Mouse (Mus musculus): ENCODE results near the gene Arhgap30. TPM values are rescaled to one million over a fixed set of nuclear protein-coding genes. Genes with fewer than 3 reads are reported as not detected.

Arhgap30 gene
- 1 to 10 TPM; 1.9 TPM for total RNA-seq (2021)
- long read RNA-seq: 0 reads

DNA sequence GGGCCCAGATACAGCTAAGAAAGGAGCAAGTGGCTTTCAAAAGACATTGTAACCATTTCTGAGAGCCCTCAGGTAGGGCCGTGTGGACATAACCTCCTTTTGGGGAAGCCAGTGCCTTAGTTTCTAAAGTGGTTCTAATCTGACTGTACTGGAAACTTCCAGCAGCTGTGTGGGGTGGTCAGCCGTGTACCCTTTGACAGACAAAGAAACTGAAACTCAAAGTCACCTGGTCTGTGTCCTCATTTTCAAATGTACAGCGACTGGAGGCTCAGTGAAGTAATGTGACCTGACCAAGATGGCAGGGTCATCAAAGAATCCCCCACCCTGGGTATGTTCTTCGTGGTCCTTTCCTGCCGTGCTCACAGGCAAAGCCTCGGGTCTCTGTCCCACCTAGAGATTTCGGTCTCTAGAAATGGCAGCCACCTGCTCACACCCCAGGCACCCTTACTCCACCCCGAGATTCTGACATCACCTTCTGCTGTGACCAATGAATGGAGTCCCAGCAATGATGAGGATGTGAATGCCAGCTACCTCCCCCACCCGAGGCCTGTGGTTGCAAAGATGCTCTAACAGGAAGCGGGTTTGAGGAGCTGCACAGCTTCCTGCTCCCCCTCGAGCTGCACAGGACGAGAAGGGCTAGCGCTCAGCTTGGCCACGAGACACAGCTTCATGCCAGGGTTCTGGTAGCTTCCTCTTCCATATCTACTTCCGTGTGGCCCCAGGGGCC lies at the start of gene Arhgap30:
Gene Arhgap30, plus strand, starts transcription at position 579 of the 727 bp plus-strand sequence.
- DNase-seq (ENCODE audit: low spot score in 2 of 2): no peak

DNA sequence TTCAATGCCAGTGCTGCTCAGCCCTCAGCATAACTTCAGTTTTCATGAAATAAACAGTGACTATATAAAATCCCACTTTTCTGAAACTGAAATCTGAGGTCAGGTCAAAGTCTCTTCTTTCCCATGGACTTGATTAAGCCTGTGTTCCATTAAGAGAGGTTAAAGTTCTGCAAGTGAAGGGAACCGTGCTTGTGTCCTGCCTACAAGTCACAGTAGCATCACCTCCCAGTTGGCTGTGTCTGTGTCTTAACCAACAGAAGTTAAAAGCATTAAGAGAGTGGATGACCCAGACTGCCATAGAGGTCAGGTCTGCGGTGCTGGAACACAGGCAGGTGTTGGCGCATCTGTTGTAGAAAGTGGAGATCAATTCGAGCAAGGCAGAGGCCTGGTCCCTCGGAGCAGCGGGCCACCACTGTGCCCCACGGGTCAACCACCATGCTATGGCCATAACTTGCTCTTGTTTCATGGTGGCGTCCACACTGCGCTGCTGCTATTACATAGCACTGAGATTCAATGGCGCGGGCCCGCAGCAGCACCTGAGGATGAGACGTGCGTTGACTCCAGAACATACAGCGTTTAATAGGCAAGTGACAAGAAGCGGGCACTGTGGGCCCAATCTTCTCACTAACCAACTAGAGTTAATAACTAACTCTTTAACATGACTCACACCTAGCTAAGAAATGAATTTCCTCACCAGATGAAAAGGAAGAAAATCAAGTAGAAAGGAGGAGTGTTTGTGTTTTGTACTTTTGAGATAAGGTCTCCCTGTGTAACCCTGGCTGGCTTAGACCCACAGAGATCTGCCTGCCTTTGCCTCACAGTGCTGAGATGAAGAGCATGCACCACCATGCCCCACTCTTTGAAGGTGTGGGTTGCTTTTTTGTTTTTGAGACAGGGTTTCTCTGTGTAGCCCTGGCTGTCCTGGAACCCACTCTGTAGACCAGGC lies 46.2 kb upstream of the Arhgap30 start:
- no peak for DNase-seq (ENCODE audit: low spot score in 2 of 2)

DNA sequence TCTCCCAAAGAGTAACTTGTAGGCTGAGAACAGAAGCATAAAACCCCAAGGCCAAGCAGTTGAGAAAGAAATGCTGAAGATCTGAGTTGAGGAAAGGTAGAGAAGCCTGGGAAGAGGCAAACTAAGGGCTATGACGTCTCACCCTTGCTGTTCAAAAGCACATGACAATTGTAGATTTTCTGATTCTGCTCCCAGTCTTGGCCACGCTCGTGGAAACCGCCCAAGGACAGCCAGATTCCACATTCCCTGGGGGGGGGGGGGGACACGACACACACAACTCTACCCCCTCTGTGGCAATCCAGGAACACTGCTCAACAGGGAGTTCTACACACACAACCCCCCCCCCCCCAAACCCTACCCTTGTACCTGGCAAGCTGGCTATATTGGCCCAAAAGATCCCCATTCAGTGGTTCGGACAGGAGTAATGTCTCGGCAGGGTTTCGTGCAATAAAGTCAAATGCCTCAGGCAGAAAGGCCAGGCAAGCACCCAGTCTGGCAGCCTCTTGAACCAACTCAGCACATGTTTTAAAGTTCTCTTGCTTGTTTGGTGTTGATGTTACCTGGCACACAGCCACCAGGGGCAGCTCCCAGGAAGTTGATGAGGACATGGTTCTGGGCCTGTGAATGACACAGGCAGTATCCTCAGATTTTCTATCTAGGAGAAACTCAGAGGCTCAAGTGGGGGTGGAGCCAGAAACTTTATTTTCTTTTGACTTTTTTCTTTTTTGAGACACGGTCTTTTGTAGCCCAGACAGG lies 44.7 kb upstream of the Arhgap30 start:
- no peak for DNase-seq (ENCODE audit: low spot score in 2 of 2)

DNA sequence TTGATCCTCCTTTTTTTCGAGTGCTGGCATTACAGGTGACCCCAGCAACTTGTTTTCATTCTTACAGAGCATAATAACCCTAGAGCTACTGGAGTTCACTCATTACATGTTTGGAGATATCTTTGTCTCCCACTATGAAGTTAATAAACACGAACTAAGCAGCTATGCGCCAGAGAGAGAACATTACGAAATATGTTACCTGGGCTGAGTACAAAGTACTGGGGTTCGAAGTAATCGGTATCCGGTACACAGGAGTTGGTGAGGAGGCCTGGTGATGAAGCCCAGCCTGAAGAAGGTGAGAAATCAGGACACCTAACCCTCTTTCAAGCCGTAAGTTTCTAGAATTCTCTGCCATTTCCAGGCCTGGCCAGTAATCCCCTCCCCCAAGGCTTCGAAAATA lies 44.0 kb upstream of the Arhgap30 start:
- no peak for DNase-seq (ENCODE audit: low spot score in 2 of 2)

DNA sequence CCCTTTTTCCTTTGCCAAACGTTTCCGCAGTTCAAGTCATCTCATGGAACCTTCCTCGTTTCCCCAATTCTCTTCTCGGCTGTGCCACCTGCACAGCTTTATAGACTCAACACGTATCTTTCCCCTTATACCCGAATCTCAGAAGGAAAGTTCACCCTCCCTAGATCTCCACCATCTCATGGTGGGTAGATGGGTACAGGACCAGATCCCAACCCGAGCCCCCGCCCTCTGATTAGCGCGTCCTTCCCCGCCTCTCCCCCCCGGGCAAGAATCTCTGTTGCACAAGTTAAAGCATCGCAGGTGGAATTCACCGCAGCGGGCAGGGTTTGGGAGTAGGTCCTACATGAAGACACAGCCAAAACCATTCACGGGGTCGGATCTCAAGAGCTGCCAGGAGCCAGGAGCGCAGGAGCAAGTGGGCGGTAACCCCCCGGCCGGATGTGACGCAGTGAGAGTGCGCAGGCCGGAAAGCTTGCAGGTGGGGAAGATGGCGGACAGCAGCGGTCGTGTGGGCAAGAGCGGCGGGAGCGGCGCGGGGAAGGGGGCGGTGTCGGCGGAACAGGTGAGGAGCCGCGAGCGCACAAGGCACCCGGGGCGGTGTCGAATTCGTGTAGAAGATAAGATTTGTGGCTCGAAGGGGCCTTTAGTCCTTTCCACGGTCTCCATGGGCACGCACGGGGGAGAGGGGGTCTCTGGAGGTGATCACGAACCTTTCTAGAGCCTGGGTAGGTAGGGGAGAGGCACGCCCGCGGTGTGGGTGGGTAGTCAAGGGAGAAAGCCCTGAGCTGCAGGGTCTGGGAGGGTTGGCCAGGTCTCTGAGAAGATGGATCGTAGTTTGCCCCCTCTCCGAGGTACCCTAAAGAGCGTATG lies 43.3 kb upstream of the Arhgap30 start, which contains the start of the genes Nit1 and Pfdn2:
Gene Nit1, minus strand, starts transcription at position 422 of the 870 bp plus-strand sequence.
Gene Pfdn2, plus strand, starts transcription at position 446 of the 870 bp plus-strand sequence.
- DNase-seq (ENCODE audit: low spot score in 2 of 2): peak; percentile 91 to 92

DNA sequence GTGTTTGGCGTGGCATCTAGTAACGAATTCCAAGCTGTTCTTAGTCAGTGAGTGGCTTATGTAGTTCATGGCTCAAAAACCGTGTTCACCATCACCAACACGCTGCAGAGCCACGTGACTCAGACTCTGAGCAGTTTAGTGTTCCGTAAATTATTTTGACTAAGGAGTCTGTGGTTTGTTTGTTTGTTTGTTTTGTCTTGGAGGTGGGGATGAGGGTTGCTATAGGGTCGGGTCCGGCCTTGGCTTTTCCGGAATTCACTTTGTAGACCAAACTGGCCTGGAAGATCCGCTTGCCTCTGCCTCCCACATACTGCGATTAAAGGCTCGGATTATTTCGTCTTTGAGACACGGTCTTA lies 42.7 kb upstream of the Arhgap30 start:
- DNase-seq (ENCODE audit: low spot score in 2 of 2): no peak

DNA sequence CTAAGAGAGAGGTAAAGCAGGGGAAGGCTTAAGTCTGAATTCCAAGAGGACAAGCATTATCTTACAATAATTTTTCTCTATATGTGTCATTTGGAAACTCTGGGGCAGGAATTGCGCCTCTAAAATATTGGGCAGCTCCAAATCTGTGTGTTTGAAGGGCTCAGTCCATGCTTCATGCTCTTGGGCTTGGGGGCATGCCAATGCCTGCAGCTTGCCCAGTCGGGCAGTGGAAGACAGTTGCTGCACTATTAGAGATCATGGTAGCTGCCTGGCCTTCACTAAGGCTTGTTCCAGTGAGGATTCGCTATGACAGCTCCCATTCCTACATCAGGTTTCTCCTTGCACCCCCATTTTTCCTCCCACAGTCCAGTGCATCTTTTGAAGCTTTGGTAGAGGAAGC lies 40.1 kb upstream of the Arhgap30 start:
- no peak for DNase-seq (ENCODE audit: low spot score in 2 of 2)

DNA sequence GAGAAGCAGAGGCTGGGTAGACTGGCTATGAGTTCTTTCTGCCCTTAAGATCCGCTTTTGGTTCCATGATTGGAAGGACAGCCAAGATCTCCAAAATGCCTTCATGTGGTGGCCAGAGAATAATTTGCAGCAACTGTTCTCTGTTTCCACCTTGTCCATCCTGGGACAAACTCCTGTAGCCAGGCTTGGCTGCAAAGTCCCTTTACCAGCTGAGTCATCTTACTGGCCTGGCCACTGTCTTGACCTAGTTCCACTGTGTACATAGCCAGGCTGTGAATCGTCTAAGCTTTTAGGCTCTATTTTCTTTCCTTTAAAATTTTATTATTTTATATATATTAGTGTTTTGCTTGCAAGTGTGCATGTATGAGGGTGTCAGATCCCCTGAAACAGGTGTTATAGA lies 39.5 kb upstream of the Arhgap30 start:
- no peak for DNase-seq (ENCODE audit: low spot score in 2 of 2)

DNA sequence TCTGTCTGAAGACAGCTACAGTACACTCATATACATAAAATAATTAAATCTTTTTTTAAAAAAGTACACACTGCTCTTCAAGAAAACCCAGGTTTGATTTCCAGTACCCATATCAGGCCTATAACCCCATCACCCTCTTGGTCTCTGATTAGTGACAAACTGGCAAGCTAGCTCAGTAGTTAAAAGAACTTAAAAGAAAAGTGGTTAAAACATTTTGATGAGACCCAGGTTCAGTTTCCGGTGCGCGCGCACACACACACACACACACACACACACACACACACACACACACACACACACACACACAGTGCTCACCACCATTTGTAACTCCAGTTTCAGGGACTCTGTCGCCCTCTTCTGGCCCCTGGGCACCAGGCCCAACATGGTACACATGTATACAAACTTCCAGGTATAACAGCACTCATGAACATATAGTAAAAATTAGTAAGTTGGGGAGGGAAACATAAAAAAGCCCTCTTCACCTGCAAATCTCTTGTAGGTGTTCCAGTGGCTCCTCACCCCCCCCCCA lies 32.9 kb upstream of the Arhgap30 start:
- no peak for DNase-seq (ENCODE audit: low spot score in 2 of 2)

DNA sequence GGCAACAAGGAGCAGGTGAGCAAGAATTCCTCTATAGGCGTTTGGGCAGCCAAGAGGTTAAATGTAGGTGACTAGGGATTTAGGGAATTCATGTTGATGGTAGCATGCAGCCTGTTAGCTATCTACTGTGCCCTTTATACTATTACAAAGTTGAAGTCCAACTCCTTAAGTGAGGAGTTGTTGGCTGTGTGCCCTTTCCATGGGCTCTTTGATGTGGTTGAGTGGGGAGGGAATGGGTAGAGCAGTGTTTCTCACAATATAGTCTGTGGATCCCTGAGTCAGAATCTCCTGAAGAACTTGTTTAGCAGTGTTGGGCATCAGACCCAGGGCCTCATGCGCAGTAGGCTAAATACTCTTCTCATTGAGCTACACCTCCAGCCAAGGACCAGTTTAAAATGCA lies 31.9 kb upstream of the Arhgap30 start:
- DNase-seq (ENCODE audit: low spot score in 2 of 2): no peak

DNA sequence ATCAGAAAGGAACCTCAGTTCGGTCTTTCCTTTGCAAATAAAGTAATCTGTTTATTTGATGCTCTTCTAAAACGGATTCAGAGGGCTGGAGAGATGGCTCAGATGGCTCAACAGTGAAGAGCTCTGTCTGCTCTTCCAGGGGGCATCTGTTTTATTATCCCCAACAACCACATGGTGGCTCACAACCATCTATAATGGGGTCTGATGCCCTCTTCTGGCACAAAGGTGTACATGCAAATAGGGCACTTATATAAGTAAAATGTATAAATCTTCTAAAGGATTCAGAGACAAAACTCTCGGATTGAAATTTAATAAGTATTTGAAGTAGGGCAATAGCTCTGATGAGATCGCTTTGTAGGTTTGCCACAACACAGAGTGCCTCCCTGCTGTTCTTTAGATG lies 30.3 kb upstream of the Arhgap30 start:
- peak in 1 of 2 experiments; percentile 64 for DNase-seq (ENCODE audit: low spot score in 2 of 2)

DNA sequence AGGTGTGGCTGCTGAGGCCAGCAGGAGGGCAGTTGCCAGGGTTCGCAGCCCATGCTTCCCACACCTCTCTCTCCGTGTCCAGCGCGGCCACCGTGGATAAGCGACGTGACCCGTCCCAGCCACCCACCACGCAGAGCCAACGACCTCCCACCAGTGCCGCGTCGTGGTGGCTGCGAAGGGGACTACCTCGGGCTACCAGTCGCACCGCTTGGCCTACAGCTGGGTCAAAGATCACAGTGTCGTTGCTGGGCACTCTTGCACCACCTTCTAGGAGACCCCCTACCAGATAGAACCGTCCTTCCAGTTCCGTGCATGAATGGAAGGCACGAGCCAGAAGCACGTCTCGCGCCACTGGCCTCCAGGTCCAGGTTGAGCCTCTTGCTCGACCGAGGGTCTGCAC lies 28.5 kb upstream of the Arhgap30 start:
- DNase-seq (ENCODE audit: low spot score in 2 of 2): no peak

DNA sequence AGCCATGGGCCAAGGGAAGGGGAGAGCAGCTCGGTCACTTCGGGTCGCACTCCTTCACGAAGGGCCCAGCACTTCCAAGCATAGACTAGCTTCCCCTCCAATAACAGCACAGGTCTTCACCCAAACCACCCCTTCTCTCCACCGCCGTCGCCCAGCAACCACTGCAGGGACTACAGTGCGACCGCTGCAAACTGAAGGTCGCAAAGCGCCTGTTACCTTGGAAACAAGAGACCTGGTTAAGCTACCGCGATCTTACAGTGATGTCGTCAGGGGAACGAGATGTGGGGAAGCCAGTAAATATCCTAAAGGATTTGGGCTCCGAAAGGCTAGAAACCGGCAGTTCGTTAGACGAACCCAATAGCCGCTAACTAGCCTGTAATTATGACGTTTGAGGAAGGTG lies 28.1 kb upstream of the Arhgap30 start, which contains the start of gene Klhdc9:
Gene Klhdc9, minus strand, starts transcription at position 143 of the 400 bp plus-strand sequence.
- DNase-seq (ENCODE audit: low spot score in 2 of 2): peak; percentile 85 to 87

DNA sequence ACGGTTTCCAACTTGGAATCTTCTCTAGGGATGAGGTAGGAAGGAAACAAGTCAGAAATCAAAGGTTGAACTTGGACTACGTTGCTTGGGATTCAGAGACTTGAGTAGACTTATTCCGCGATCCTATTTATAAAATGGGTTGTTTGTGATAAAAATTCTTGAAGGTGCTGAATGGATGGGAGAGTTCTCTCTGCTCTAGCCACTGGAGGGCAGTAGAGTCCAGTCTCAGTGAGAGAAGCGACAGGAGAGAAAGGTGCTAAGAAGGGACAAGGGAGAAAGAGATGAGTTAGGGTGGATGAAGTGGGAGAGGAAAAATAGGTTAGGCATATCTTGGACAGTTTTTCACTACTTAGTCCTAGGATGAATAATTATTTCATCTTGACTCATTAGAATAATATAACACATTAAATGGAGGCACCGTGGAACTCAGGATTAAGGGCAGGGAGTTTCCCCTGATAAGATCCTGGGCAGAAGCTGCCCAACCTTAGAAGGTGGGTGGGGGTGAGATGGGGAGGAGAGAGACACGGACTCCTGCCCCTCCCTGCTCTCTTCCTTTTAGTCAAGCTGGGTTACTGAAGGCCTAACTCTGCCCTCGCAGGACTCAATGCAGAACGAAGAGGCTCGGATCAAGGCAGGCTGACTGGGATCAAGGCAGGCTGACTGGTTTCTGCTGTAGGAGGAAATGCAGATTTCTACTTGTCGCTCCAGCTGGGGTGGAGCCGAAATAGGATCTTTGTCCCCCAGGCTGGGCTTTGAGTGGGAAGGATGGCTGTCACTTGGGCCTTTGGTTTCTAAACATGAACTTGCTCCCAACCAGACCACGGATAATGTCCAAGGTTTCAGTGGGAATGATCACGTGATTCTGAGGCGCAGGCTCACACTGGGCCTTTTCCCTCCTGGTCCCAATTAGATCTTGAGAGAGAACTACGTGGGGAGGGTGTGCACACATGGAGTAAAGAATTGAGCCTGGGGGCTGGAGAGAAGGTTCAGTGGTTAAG lies 27.3 kb upstream of the Arhgap30 start:
- DNase-seq (ENCODE audit: low spot score in 2 of 2): peak; percentile 59 to 86

DNA sequence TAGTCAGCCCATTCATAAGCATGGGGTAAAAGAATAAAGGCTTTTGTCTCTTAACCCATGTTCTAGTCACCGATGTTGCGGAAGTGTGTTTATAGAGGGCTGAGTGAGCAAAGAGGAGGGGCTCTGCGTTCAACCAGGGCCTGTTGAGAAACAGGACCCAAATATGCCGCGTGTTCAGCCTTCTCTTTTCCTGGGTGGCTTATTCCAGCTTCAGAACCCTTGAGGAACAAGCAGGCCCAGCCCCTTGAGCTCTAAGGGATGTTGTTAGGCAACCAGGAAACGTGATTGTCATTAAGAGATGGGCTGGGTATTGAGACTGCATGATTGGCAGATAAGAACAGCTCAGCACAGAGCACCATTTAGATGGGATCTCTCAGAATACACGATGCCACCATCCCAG lies 22.8 kb upstream of the Arhgap30 start:
- DNase-seq (ENCODE audit: low spot score in 2 of 2): no peak

DNA sequence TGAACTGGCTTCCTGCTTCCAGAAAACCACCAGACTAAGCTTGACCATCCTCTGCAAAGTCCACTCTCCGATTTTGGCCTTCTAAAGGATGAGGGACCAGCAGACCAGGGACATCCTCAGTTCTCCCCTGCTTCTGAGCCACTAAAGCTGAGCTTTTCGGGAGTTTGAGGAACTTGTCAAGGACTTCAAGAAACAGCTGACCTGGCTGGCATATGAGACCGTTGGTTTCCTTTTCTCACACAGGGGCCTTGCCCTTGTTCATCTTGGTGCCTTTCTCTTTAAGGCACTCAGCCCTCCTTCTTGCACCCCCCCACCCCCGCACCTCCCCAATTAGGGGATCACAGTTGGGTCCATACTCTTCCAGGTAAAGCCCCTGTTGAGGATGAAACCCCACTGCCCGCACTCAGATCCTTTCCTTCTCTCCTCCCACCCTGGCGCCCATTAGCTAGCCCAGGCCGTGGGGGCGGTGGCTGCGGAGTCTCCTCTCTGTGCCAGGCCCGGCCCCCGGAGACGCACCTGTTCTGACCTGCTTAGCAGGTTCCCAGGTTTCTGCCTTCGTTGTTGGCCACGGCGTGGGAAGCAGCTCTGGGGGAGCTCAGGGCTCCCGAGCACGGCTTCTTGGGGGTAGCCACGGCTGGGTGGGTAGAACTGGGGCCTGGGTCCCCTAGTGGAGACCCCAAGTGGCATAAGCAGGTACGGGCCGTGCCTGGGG lies 18.8 kb upstream of the Arhgap30 start, which contains the start of gene Nectin4:
Gene Nectin4, plus strand, starts transcription at position 255 of the 712 bp plus-strand sequence.
- no peak for DNase-seq (ENCODE audit: low spot score in 2 of 2)

DNA sequence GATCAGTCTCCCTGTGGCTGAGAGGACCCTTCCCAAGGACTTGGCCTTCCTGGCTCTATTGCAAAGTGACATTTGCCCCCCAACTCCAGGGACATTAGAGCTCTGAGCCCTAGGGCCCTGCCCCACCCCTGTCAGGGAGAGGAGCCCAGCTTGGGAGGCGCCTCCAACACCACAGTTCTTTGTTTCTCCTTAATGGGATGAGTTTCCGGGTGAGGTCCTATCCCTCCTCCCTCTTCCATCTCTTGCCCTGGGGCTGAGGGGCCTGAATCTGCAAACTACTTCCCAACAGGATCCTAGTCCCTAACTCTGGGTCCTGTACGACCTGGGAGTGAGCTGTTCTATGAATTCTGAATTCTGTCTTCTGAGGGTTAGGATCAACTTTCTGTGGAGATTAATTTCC lies 15.9 kb upstream of the Arhgap30 start:
- DNase-seq (ENCODE audit: low spot score in 2 of 2): no peak

DNA sequence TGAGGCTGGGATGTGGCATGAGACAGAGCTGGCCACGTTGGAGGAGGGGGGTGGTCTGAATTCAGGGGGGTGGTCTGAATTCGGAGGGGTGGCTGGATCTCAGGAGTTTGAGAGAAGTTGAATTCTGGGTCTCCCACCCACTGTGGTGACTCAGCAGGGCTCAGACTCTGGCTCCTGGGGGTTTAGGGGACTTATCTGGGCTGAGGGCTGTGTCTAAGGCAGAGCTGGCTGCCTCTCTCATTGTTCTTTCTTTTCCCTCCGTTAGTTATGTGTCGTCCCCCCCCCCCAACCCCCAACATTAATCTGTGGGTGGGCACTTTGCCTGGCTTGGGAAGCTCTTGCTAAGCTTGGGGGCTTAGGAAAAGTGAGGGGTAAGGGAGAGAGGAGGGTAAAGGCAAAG lies 14.8 kb upstream of the Arhgap30 start:
- DNase-seq (ENCODE audit: low spot score in 2 of 2): no peak

All from layer of hippocampus, adult 18-20 months (tissue).